Mouse (Mus musculus) bone marrow, adult 2 months (tissue): Measurements from ENCODE around the gene Sf3b3.

Source experiments
- CTCF ChIP-seq: fragments of 200-500 bp; IDR thresholded peaks from 2 replicates; pipeline ENCODE4 v1.5.1; 2011; ENCODE audit warnings: low read length, control low read depth; ENCODE audit not compliant: control insufficient read depth, insufficient read depth
- POLR2A ChIP-seq: fragments of 200-500 bp; IDR thresholded peaks from 2 replicates; pipeline ENCODE4 v1.6.1; 2011; ENCODE audit warnings: low read depth, mild to moderate bottlenecking, control low read depth, low read length, borderline replicate concordance; ENCODE audit not compliant: control insufficient read depth

DNA sequence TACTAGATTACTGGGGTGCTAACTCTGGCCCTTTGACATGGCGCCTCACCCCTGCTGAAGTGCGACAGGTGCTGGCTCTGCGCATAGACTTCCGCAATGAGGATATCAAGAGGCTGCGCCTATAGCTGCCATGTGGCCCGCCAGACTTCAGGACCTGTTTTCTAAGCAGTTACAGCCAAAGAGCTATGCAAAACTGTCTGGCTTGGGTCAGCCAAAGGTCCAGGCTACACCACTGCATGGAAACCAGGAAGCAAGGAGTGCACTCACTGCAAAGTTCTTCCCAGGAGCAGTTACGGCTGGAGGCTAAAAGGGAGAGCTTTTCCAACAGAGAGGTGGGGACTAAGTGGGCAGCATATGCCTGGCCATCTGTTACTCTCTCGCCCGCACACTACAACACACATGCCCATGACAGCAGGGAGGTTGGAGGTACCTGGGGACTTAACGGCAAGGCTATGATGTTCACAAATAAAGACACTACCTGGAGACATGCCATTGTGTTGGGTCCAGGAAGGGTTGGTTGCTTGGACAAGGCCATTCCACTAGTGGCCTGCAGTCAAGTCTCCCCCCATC lies 35.2 kb upstream of the Sf3b3 start:
- TF ChIP-seq CTCF = no peak
- TF ChIP-seq POLR2A = no peak
